8 mouse cellular contexts compared by ENCODE assay signal in the genomic region with DNA sequence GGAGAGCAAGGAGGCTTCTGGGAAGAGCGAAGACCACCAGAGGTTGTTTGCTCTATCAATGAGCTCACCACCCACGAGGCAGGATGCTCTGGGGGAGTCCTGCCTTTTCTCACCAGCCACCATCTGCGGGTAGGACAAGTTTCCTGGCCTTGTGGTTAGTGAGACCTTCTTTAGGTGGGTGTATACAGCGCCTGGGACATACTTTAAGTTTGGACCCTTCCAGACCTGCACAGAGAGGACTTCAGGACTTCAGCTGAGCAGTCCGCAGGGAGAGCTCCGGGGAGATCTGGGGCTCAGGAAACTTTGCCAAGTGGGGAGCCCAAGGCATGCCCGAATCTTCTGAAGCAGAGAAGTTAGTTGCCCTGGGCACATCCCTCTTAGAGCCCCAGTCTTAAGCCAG. TPM values are rescaled to one million over a fixed set of nuclear protein-coding genes. Genes with fewer than 3 reads are reported as not detected.
DNase-seq lines count a peak whose midpoint lies in the region; ATAC-seq and TF ChIP-seq lines count a peak whose summit lies in the region.

No protein-coding gene starts in this region.

- TF ChIP-seq CTCF in heart, postnatal 0 days (IDR thresholded peaks at IDR 0.05; ENCODE audit: low read depth) = no peak

- WGBS in heart, postnatal 0 days = 30% methylated on average over 7 of the region's 7 CpGs
- WGBS in intestine, embryonic 15.5 days = 22% methylated on average over 7 of the region's 7 CpGs
- 23% methylated on average over 7 of the region's 7 CpGs for WGBS in neural tube, embryonic 12.5 days

- ATAC-seq in heart, postnatal 0 days (ENCODE audit: insufficient read depth, low read depth) = no peak
- peak; percentile 61 for ATAC-seq in activated CD4-positive, CD25-positive, alpha-beta regulatory T cell, adult 4 months
- ATAC-seq in intestine, embryonic 15.5 days = no peak; the same call in 1 of the 2 replicates
- ATAC-seq in neural tube, embryonic 12.5 days (ENCODE audit: low FRiP score, low read depth) = no peak

- DNase-seq in heart, postnatal 0 days (ENCODE audit: low spot score) = no peak
- DNase-seq in heart, postnatal 14 days = no peak
- DNase-seq in urinary bladder, adult 2 months (ENCODE audit: low spot score) = no peak
- DNase-seq in yolk sac, embryonic 10.5 days (ENCODE audit: low spot score) = no peak
- DNase-seq in right cerebral cortex, postnatal 4 days = no peak

- peak overlapping the region; percentile 73 for H3K4me2 ChIP-seq in heart, postnatal 0 days (ENCODE audit: low read depth, low read length)
- peak overlapping the region; percentile 89 for H3K4me2 ChIP-seq in intestine, embryonic 15.5 days (replicated peaks)
- peak overlapping the region; percentile 64 for H3K4me2 ChIP-seq in neural tube, embryonic 12.5 days (replicated peaks)

- H3K27ac ChIP-seq in heart, postnatal 0 days (ENCODE audit: low read depth) = no peak overlapping the region
- no peak overlapping the region for H3K27ac ChIP-seq in intestine, embryonic 15.5 days
- H3K27ac ChIP-seq in neural tube, embryonic 12.5 days = no peak overlapping the region

- peak overlapping the region; percentile 44; the same call in 1 of the 2 replicates for H3K9ac ChIP-seq in heart, postnatal 0 days (replicated peaks; ENCODE audit: low read depth, low read length)
- 0 out of 2 replicates have a peak overlapping the region, but pooled peaks have one; percentile 42 for H3K9ac ChIP-seq in intestine, embryonic 15.5 days
- no peak overlapping the region for H3K9ac ChIP-seq in neural tube, embryonic 12.5 days

- H3K27me3 ChIP-seq in heart, postnatal 0 days (ENCODE audit: control insufficient read depth, insufficient read depth, low read length) = peaks cover 28% of the 10 kb centered on the region
- peaks cover 29% of the 10 kb centered on the region for H3K27me3 ChIP-seq in intestine, embryonic 15.5 days (replicated peaks)
- H3K27me3 ChIP-seq in neural tube, embryonic 12.5 days (replicated peaks) = peaks cover 47% of the 10 kb centered on the region

- H3K36me3 ChIP-seq in heart, postnatal 0 days (replicated peaks; ENCODE audit: control insufficient read depth, insufficient read depth, low read length) = no peaks in the 10 kb centered on the region
- no peaks in the 10 kb centered on the region for H3K36me3 ChIP-seq in intestine, embryonic 15.5 days
- H3K36me3 ChIP-seq in neural tube, embryonic 12.5 days = no peaks in the 10 kb centered on the region

- TF ChIP-seq EP300 in heart, postnatal 0 days (IDR thresholded peaks at IDR 0.05; ENCODE audit: low read depth) = no peak

- H3K9me3 ChIP-seq in heart, postnatal 0 days (replicated peaks; ENCODE audit: control insufficient read depth, low read length) = no peaks in the 10 kb centered on the region
- H3K9me3 ChIP-seq in intestine, embryonic 15.5 days = no peaks in the 10 kb centered on the region
- no peaks in the 10 kb centered on the region for H3K9me3 ChIP-seq in neural tube, embryonic 12.5 days

- peak overlapping the region; percentile 44 for H3K4me3 ChIP-seq in heart, postnatal 0 days (ENCODE audit: low read depth, low read length)
- H3K4me3 ChIP-seq in intestine, embryonic 15.5 days (replicated peaks) = peak overlapping the region; percentile 39
- H3K4me3 ChIP-seq in neural tube, embryonic 12.5 days = no peak overlapping the region

- H3K4me1 ChIP-seq in heart, postnatal 0 days (ENCODE audit: control insufficient read depth, insufficient read depth) = peaks cover 9% of the 10 kb centered on the region
- H3K4me1 ChIP-seq in intestine, embryonic 15.5 days (replicated peaks) = peaks cover 22% of the 10 kb centered on the region
- H3K4me1 ChIP-seq in neural tube, embryonic 12.5 days = peaks cover 13% of the 10 kb centered on the region

- intact Hi-C loops in heart, postnatal 14 days (cut with DNase I) = no loop called here

RNA-seq across cellular contexts. Expression of gene Snai3, which starts 0.5 kb away (rescaled TPM):
- 1.2 TPM in 1 of 2 replicates, not detected in the other for total RNA-seq in heart, postnatal 0 days (2014; rRNA removed; ENCODE audit: low replicate concordance)
- 0.61 and 1.6 TPM in 2 replicates for polyA plus RNA-seq in heart, postnatal 0 days (2015; fragmentation: Nextera tagmentation; extraction: Ambion mirVana)
- 1 to 10 TPM; 1.1 to 1.6 TPM for total RNA-seq in heart, postnatal 14 days (2021)
- polyA plus RNA-seq in activated CD4-positive, CD25-positive, alpha-beta regulatory T cell, adult 4 months (2017; shearing (Covaris generic)) = 1 to 10 TPM; 3.2 to 5.1 TPM
- 0.57 and 0.86 TPM in 2 replicates for polyA plus RNA-seq in intestine, embryonic 15.5 days (2015; fragmentation: Nextera tagmentation; extraction: Ambion mirVana)
- polyA plus RNA-seq in neural tube, embryonic 12.5 days (2016; fragmentation: Nextera tagmentation; extraction: Ambion mirVana) = not detected in 2 replicates
- 2.9 and 3.2 TPM in 2 replicates for polyA plus RNA-seq in urinary bladder, adult 2 months (2012; rRNA removed)

RNA-seq across cellular contexts. Expression of gene Rnf166, which starts 15.9 kb away (rescaled TPM):
- total RNA-seq in heart, postnatal 0 days (2014; rRNA removed; ENCODE audit: low replicate concordance) = 39.7 and 42.7 TPM in 2 replicates
- 39.4 and 45.9 TPM in 2 replicates for polyA plus RNA-seq in heart, postnatal 0 days (2015; fragmentation: Nextera tagmentation; extraction: Ambion mirVana)
- 10 to 100 TPM; 28.7 to 28.9 TPM for total RNA-seq in heart, postnatal 14 days (2021)
- 10 to 100 TPM; 35.0 to 36.0 TPM for polyA plus RNA-seq in activated CD4-positive, CD25-positive, alpha-beta regulatory T cell, adult 4 months (2017; shearing (Covaris generic))
- polyA plus RNA-seq in intestine, embryonic 15.5 days (2015; fragmentation: Nextera tagmentation; extraction: Ambion mirVana) = 29.5 and 31.5 TPM in 2 replicates
- polyA plus RNA-seq in neural tube, embryonic 12.5 days (2016; fragmentation: Nextera tagmentation; extraction: Ambion mirVana) = 34.6 and 39.7 TPM in 2 replicates
- polyA plus RNA-seq in urinary bladder, adult 2 months (2012; rRNA removed) = 61.1 and 64.7 TPM in 2 replicates

RNA-seq across cellular contexts. Expression of gene Ctu2, which starts 16.0 kb away (rescaled TPM):
- 19.5 and 28.4 TPM in 2 replicates for total RNA-seq in heart, postnatal 0 days (2014; rRNA removed; ENCODE audit: low replicate concordance)
- 20.9 and 24.3 TPM in 2 replicates for polyA plus RNA-seq in heart, postnatal 0 days (2015; fragmentation: Nextera tagmentation; extraction: Ambion mirVana)
- 10 to 100 TPM; 10.8 TPM for total RNA-seq in heart, postnatal 14 days (2021)
- 10 to 100 TPM; 11.0 to 14.6 TPM for polyA plus RNA-seq in activated CD4-positive, CD25-positive, alpha-beta regulatory T cell, adult 4 months (2017; shearing (Covaris generic))
- 43.4 and 44.6 TPM in 2 replicates for polyA plus RNA-seq in intestine, embryonic 15.5 days (2015; fragmentation: Nextera tagmentation; extraction: Ambion mirVana)
- polyA plus RNA-seq in neural tube, embryonic 12.5 days (2016; fragmentation: Nextera tagmentation; extraction: Ambion mirVana) = 65.0 and 67.1 TPM in 2 replicates
- polyA plus RNA-seq in urinary bladder, adult 2 months (2012; rRNA removed) = 27.6 and 33.1 TPM in 2 replicates

RNA-seq across cellular contexts. Expression of gene Mvd, which starts 16.8 kb away (rescaled TPM):
- total RNA-seq in heart, postnatal 0 days (2014; rRNA removed; ENCODE audit: low replicate concordance) = 5.3 and 13.3 TPM in 2 replicates
- polyA plus RNA-seq in heart, postnatal 0 days (2015; fragmentation: Nextera tagmentation; extraction: Ambion mirVana) = 11.4 and 11.7 TPM in 2 replicates
- 1 to 10 TPM; 4.7 to 5.0 TPM for total RNA-seq in heart, postnatal 14 days (2021)
- 10 to 100 TPM; 14.8 to 15.1 TPM for polyA plus RNA-seq in activated CD4-positive, CD25-positive, alpha-beta regulatory T cell, adult 4 months (2017; shearing (Covaris generic))
- 60.2 and 68.3 TPM in 2 replicates for polyA plus RNA-seq in intestine, embryonic 15.5 days (2015; fragmentation: Nextera tagmentation; extraction: Ambion mirVana)
- polyA plus RNA-seq in neural tube, embryonic 12.5 days (2016; fragmentation: Nextera tagmentation; extraction: Ambion mirVana) = 52.3 TPM in 2 replicates
- polyA plus RNA-seq in urinary bladder, adult 2 months (2012; rRNA removed) = 18.0 and 26.0 TPM in 2 replicates

RNA-seq across cellular contexts. Expression of gene Cyba, which starts 27.3 kb away (rescaled TPM):
- total RNA-seq in heart, postnatal 0 days (2014; rRNA removed; ENCODE audit: low replicate concordance) = 126 and 162 TPM in 2 replicates
- polyA plus RNA-seq in heart, postnatal 0 days (2015; fragmentation: Nextera tagmentation; extraction: Ambion mirVana) = 159 and 160 TPM in 2 replicates
- total RNA-seq in heart, postnatal 14 days (2021) = 10 to 100 TPM; 43.8 to 47.4 TPM
- 100 to 1,000 TPM; 750 to 796 TPM for polyA plus RNA-seq in activated CD4-positive, CD25-positive, alpha-beta regulatory T cell, adult 4 months (2017; shearing (Covaris generic))
- 307 and 314 TPM in 2 replicates for polyA plus RNA-seq in intestine, embryonic 15.5 days (2015; fragmentation: Nextera tagmentation; extraction: Ambion mirVana)
- 58.5 and 59.9 TPM in 2 replicates for polyA plus RNA-seq in neural tube, embryonic 12.5 days (2016; fragmentation: Nextera tagmentation; extraction: Ambion mirVana)
- 115 and 130 TPM in 2 replicates for polyA plus RNA-seq in urinary bladder, adult 2 months (2012; rRNA removed)
